Mouse (Mus musculus): ENCODE measurements around the gene Yjefn3. TPM values are rescaled to one million over a fixed set of nuclear protein-coding genes. Genes with fewer than 3 reads are reported as not detected.

The Yjefn3 gene
- polyA plus RNA-seq, 1 experiment from 2014 or later, result 7.2 TPM

GRCm38 (mm10) chr8:69849899-69850298 lies 52.6 kb downstream of the Yjefn3 start:
- 46% methylated on average over 3 of the region's 3 CpGs for WGBS
- Histone ChIP-seq H3K36me3 (ENCODE audit: poor library complexity, severe bottlenecking) (peaks cover 20% of the 10 kb centered on the region), H3K27ac (no peak overlapping the region), H3K9ac (no peak overlapping the region), H3K4me2 (no peak overlapping the region), H3K4me1 (no peaks in the 10 kb centered on the region), H3K9me3 (replicated peaks) (no peaks in the 10 kb centered on the region), H3K4me3 (no peak overlapping the region), H3K27me3 (no peaks in the 10 kb centered on the region)
- no peak for ATAC-seq

DNA sequence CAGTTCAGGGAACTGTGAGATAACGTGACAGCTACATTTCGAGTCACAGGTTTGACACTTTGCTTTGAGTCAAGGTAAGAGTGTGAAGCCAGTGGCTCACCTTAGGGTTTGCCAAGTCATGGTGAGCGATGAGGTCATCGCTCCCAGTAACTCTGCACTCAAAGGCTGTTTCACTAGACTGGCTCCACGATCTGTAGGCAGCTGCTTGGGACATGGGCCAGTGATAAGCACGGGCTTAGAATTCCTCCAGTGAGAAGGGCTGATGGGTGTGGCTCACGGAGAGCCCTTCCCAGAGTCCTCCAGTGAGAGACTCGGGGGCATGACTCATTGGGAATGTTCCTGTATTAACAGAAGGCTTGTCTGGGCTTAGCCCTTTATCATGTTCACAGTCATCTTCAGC lies 53.6 kb downstream of the Yjefn3 start:
- Histone ChIP-seq H3K4me2 (no peak overlapping the region), H3K4me3 (no peak overlapping the region), H3K9ac (no peak overlapping the region), H3K27ac (no peak overlapping the region), H3K36me3 (ENCODE audit: poor library complexity, severe bottlenecking) (peaks cover 20% of the 10 kb centered on the region), H3K27me3 (no peaks in the 10 kb centered on the region), H3K4me1 (no peaks in the 10 kb centered on the region), H3K9me3 (replicated peaks) (no peaks in the 10 kb centered on the region)
- WGBS, result 94% methylated on average over 8 of the region's 8 CpGs
- ATAC-seq, result no peak

GRCm38 (mm10) chr8:69847167-69848065 lies 55.1 kb downstream of the Yjefn3 start:
- no peaks in the 10 kb centered on the region for H3K27me3 ChIP-seq
- peaks cover 19% of the 10 kb centered on the region for H3K36me3 ChIP-seq (ENCODE audit: poor library complexity, severe bottlenecking)
- 80% methylated on average over 3 of the region's 3 CpGs for WGBS
- no peak for ATAC-seq
- no peak overlapping the region for H3K4me2 ChIP-seq
- H3K4me1 ChIP-seq, result no peaks in the 10 kb centered on the region
- H3K4me3 ChIP-seq, result no peak overlapping the region
- no peak overlapping the region for H3K27ac ChIP-seq
- no peaks in the 10 kb centered on the region for H3K9me3 ChIP-seq (replicated peaks)
- no peak overlapping the region for H3K9ac ChIP-seq

Other genes with a start within 250 kb of the Yjefn3 start
- 1.9 TPM in 2 replicates for gene Zfp964, start 248.2 kb downstream of the Yjefn3 start, polyA plus RNA-seq (2015; fragmentation: Nextera tagmentation; extraction: Ambion mirVana)
- gene Zfp869, start 192.0 kb downstream of the Yjefn3 start, polyA plus RNA-seq (2015; fragmentation: Nextera tagmentation; extraction: Ambion mirVana), result 27.9 and 34.9 TPM in 2 replicates
- 7.2 and 8.8 TPM in 2 replicates for gene Zfp963, start 152.7 kb downstream of the Yjefn3 start, polyA plus RNA-seq (2015; fragmentation: Nextera tagmentation; extraction: Ambion mirVana)
- gene Gm20422, start 127.8 kb downstream of the Yjefn3 start, polyA plus RNA-seq (2015; fragmentation: Nextera tagmentation; extraction: Ambion mirVana), result 0.28 and 0.81 TPM in 2 replicates
- gene Atp13a1, start 111.5 kb downstream of the Yjefn3 start, polyA plus RNA-seq (2015; fragmentation: Nextera tagmentation; extraction: Ambion mirVana), result 41.7 and 45.5 TPM in 2 replicates
- 43.0 and 45.4 TPM in 2 replicates for gene Zfp866, start 111.5 kb downstream of the Yjefn3 start, polyA plus RNA-seq (2015; fragmentation: Nextera tagmentation; extraction: Ambion mirVana)
- gene Gmip, start 94.0 kb downstream of the Yjefn3 start, polyA plus RNA-seq (2015; fragmentation: Nextera tagmentation; extraction: Ambion mirVana), result 24.0 and 28.6 TPM in 2 replicates
- gene Lpar2, start 80.3 kb downstream of the Yjefn3 start, polyA plus RNA-seq (2015; fragmentation: Nextera tagmentation; extraction: Ambion mirVana), result 0.88 and 0.89 TPM in 2 replicates
- gene Pbx4, start 70.2 kb downstream of the Yjefn3 start, polyA plus RNA-seq (2015; fragmentation: Nextera tagmentation; extraction: Ambion mirVana), result 63.5 and 67.7 TPM in 2 replicates
- gene Cilp2, start 15.0 kb downstream of the Yjefn3 start, polyA plus RNA-seq (2015; fragmentation: Nextera tagmentation; extraction: Ambion mirVana), result 1.1 and 1.3 TPM in 2 replicates
- 2.5 and 3.4 TPM in 2 replicates for gene Tssk6, start 528 bp downstream of the Yjefn3 start, polyA plus RNA-seq (2015; fragmentation: Nextera tagmentation; extraction: Ambion mirVana)
- 172 and 183 TPM in 2 replicates for gene Ndufa13, start 154 bp downstream of the Yjefn3 start, polyA plus RNA-seq (2015; fragmentation: Nextera tagmentation; extraction: Ambion mirVana)
- 29.5 and 31.7 TPM in 2 replicates for gene Gatad2a, start 93.7 kb upstream of the Yjefn3 start, polyA plus RNA-seq (2015; fragmentation: Nextera tagmentation; extraction: Ambion mirVana)
- gene Mau2, start 140.0 kb upstream of the Yjefn3 start, polyA plus RNA-seq (2015; fragmentation: Nextera tagmentation; extraction: Ambion mirVana), result 73.0 and 78.5 TPM in 2 replicates
- 56.2 and 63.1 TPM in 2 replicates for gene Sugp1, start 140.1 kb upstream of the Yjefn3 start, polyA plus RNA-seq (2015; fragmentation: Nextera tagmentation; extraction: Ambion mirVana)
- gene Tm6sf2, start 170.2 kb upstream of the Yjefn3 start, polyA plus RNA-seq (2015; fragmentation: Nextera tagmentation; extraction: Ambion mirVana), result 1.1 and 1.3 TPM in 2 replicates
- 0.14 and 0.16 TPM in 2 replicates for gene Hapln4, start 180.7 kb upstream of the Yjefn3 start, polyA plus RNA-seq (2015; fragmentation: Nextera tagmentation; extraction: Ambion mirVana)
- 100 and 102 TPM in 2 replicates for gene Ncan, start 218.2 kb upstream of the Yjefn3 start, polyA plus RNA-seq (2015; fragmentation: Nextera tagmentation; extraction: Ambion mirVana)
- 33.4 and 37.4 TPM in 2 replicates for gene Nr2c2ap, start 228.6 kb upstream of the Yjefn3 start, polyA plus RNA-seq (2015; fragmentation: Nextera tagmentation; extraction: Ambion mirVana)
- 12.2 and 14.2 TPM in 2 replicates for gene Rfxank, start 236.4 kb upstream of the Yjefn3 start, polyA plus RNA-seq (2015; fragmentation: Nextera tagmentation; extraction: Ambion mirVana)
- 47.4 and 48.0 TPM in 2 replicates for gene Borcs8, start 236.8 kb upstream of the Yjefn3 start, polyA plus RNA-seq (2015; fragmentation: Nextera tagmentation; extraction: Ambion mirVana)
- 0.23 and 0.45 TPM in 2 replicates for gene Mef2b, start 237.0 kb upstream of the Yjefn3 start, polyA plus RNA-seq (2015; fragmentation: Nextera tagmentation; extraction: Ambion mirVana)